Mouse (Mus musculus): ENCODE measurements around the gene Mdc1. TPM values are rescaled to one million over a fixed set of nuclear protein-coding genes. Genes with fewer than 3 reads are reported as not detected.

Mdc1 gene
- polyA plus RNA-seq, 1 experiment from 2014 or later: 3.3 TPM

GRCm38 (mm10) chr17:35820111-35820510 lies 21.2 kb upstream of the Mdc1 start:
- Histone ChIP-seq H3K4me3 (ENCODE audit: low read depth, low read length) (no peak overlapping the region), H3K27me3 (ENCODE audit: insufficient read depth, low read length) (no peaks in the 10 kb centered on the region), H3K4me2 (ENCODE audit: low read depth, low read length) (no peak overlapping the region), H3K36me3 (replicated peaks; ENCODE audit: insufficient read depth, low read length) (peaks cover 3% of the 10 kb centered on the region), H3K9me3 (ENCODE audit: low read length) (no peaks in the 10 kb centered on the region), H3K4me1 (ENCODE audit: insufficient read depth) (peaks cover 40% of the 10 kb centered on the region), H3K27ac (ENCODE audit: low read depth) (no peak overlapping the region), H3K9ac (replicated peaks) (no peak overlapping the region)
- ATAC-seq: no peak
- no peak for DNase-seq
- WGBS (ENCODE audit: insufficient replicate concordance): 51% methylated on average over 5 of the region's 5 CpGs
- TF ChIP-seq EP300 (IDR thresholded peaks at IDR 0.05; ENCODE audit: low read depth) (peak; percentile 58), CTCF (IDR thresholded peaks at IDR 0.05; ENCODE audit: low read depth) (no peak)

- Histone ChIP-seq H3K4me3 (ENCODE audit: low read depth, low read length) (peak within 1 kb of the TSS; percentile 74), H3K27ac (ENCODE audit: low read depth) (peak within 1 kb of the TSS; percentile 88), H3K27me3 (ENCODE audit: insufficient read depth, low read length) (no peaks in the 10 kb centered on the region), H3K9ac (replicated peaks) (peak within 1 kb of the TSS; percentile 81), H3K9me3 (ENCODE audit: low read length) (no peaks in the 10 kb centered on the region), H3K36me3 (replicated peaks; ENCODE audit: insufficient read depth, low read length) (peaks cover 16% of the 10 kb centered on the region), H3K4me1 (ENCODE audit: insufficient read depth) (peaks cover 36% of the 10 kb centered on the region), H3K4me2 (ENCODE audit: low read depth, low read length) (peak within 1 kb of the TSS; percentile 93)
- TF ChIP-seq EP300 (IDR thresholded peaks at IDR 0.05; ENCODE audit: low read depth) (no peak), CTCF (IDR thresholded peaks at IDR 0.05; ENCODE audit: low read depth) (no peak)
- DNase-seq: peak; percentile 83
- under 1% methylated on average over 62 of the region's 62 CpGs for WGBS (ENCODE audit: insufficient replicate concordance)
- ATAC-seq: peak; percentile 36
Measured at GRCm38 (mm10) chr17:35821439-35822430, 19.6 kb upstream of the Mdc1 start, which contains the start of gene Ier3. Gene Ier3, plus strand, starts transcription at chr17:35821684.

DNA sequence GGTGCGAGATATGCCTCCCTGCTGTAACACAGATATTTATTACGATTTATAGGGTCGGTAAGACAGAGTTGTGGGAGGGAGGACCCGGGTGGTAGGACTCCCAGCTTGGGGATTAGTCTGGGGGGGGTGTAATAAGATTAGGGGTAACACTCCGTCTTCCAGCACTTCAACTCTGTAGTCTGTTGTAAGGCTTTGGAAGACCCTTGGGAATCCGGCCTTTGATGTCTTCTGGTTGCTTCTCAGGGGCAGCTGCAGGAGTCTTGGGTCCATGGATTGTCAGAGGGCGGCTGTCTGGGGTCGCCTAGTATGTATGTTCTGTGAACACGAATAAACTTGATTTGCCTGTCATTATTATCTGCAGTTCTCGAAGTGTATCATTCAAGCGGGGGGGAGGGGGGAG lies 18.8 kb upstream of the Mdc1 start:
- Histone ChIP-seq H3K4me1 (ENCODE audit: insufficient read depth) (peaks cover 31% of the 10 kb centered on the region), H3K9ac (replicated peaks) (peak overlapping the region; percentile 81), H3K9me3 (ENCODE audit: low read length) (no peaks in the 10 kb centered on the region), H3K36me3 (replicated peaks; ENCODE audit: insufficient read depth, low read length) (peaks cover 20% of the 10 kb centered on the region), H3K4me2 (ENCODE audit: low read depth, low read length) (peak overlapping the region; percentile 93), H3K27me3 (ENCODE audit: insufficient read depth, low read length) (no peaks in the 10 kb centered on the region), H3K27ac (ENCODE audit: low read depth) (peak overlapping the region; percentile 88), H3K4me3 (ENCODE audit: low read depth, low read length) (peak overlapping the region; percentile 74)
- DNase-seq: no peak
- 1% methylated on average over 11 of the region's 11 CpGs for WGBS (ENCODE audit: insufficient replicate concordance)
- TF ChIP-seq EP300 (IDR thresholded peaks at IDR 0.05; ENCODE audit: low read depth) (no peak), CTCF (IDR thresholded peaks at IDR 0.05; ENCODE audit: low read depth) (no peak)
- no peak for ATAC-seq

GRCm38 (mm10) chr17:35822964-35823937 lies 18.1 kb upstream of the Mdc1 start, which contains the start of gene Flot1:
Gene Flot1, plus strand, starts transcription at chr17:35823230.
- peak within 1 kb of the TSS; percentile 93 for H3K4me2 ChIP-seq (ENCODE audit: low read depth, low read length)
- peak within 1 kb of the TSS; percentile 74 for H3K4me3 ChIP-seq (ENCODE audit: low read depth, low read length)
- no peak; the same call in 1 of the 2 replicates for TF ChIP-seq EP300 (IDR thresholded peaks at IDR 0.05; ENCODE audit: low read depth)
- TF ChIP-seq CTCF (IDR thresholded peaks at IDR 0.05; ENCODE audit: low read depth): no peak
- peak; percentile 93 for DNase-seq
- no peaks in the 10 kb centered on the region for H3K9me3 ChIP-seq (ENCODE audit: low read length)
- no peaks in the 10 kb centered on the region for H3K27me3 ChIP-seq (ENCODE audit: insufficient read depth, low read length)
- 2% methylated on average over 39 of the region's 47 CpGs for WGBS (ENCODE audit: insufficient replicate concordance)
- H3K4me1 ChIP-seq (ENCODE audit: insufficient read depth): peaks cover 31% of the 10 kb centered on the region
- ATAC-seq: peak; percentile 86
- H3K27ac ChIP-seq (ENCODE audit: low read depth): peak within 1 kb of the TSS; percentile 88
- H3K9ac ChIP-seq (replicated peaks): peak within 1 kb of the TSS; percentile 81
- H3K36me3 ChIP-seq (replicated peaks; ENCODE audit: insufficient read depth, low read length): peaks cover 20% of the 10 kb centered on the region

DNA sequence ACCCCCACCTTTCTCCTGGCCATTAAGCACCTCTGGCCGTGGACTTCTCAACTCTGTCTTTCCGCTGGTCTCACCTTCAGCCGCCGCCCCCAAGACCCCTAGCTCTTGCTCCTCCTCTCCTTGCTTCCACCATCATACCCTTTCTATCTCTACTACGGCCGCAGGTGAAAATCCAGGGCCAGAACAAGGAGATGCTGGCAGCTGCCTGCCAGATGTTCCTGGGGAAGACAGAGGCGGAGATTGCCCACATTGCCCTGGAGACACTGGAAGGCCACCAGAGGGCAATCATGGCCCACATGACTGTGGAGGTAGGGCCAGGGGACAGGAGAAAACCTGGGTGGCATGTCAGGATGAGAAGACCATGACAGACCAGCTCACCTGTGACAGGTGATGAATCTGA lies 16.9 kb upstream of the Mdc1 start:
- Histone ChIP-seq H3K9me3 (ENCODE audit: low read length) (no peaks in the 10 kb centered on the region), H3K9ac (replicated peaks) (peak overlapping the region; percentile 81; the same call in 1 of the 2 replicates), H3K4me3 (ENCODE audit: low read depth, low read length) (peak overlapping the region; percentile 74), H3K27ac (ENCODE audit: low read depth) (peak overlapping the region; percentile 88), H3K36me3 (replicated peaks; ENCODE audit: insufficient read depth, low read length) (peaks cover 26% of the 10 kb centered on the region), H3K4me2 (ENCODE audit: low read depth, low read length) (peak overlapping the region; percentile 93), H3K4me1 (ENCODE audit: insufficient read depth) (peaks cover 32% of the 10 kb centered on the region), H3K27me3 (ENCODE audit: insufficient read depth, low read length) (no peaks in the 10 kb centered on the region)
- 66% methylated on average over 7 of the region's 7 CpGs for WGBS (ENCODE audit: insufficient replicate concordance)
- ATAC-seq (no peak), DNase-seq (peak; percentile 62)
- TF ChIP-seq CTCF (IDR thresholded peaks at IDR 0.05; ENCODE audit: low read depth) (peak; percentile 76), EP300 (IDR thresholded peaks at IDR 0.05; ENCODE audit: low read depth) (no peak)

Measured in liver, postnatal 0 days (tissue).